Mouse (Mus musculus) ES-Bruce4 (cell line): ENCODE results near the gene 1700015G11Rik.

Source experiments
- CTCF ChIP-seq: IDR thresholded peaks from one replicate; pipeline ENCODE4 v1.8.1; 2011; ENCODE audit warnings: low read depth, low read length
- POLR2A ChIP-seq: IDR thresholded peaks from one replicate; pipeline ENCODE4 v1.8.1; 2011; ENCODE audit warnings: low read length; ENCODE audit not compliant: insufficient read depth

DNA sequence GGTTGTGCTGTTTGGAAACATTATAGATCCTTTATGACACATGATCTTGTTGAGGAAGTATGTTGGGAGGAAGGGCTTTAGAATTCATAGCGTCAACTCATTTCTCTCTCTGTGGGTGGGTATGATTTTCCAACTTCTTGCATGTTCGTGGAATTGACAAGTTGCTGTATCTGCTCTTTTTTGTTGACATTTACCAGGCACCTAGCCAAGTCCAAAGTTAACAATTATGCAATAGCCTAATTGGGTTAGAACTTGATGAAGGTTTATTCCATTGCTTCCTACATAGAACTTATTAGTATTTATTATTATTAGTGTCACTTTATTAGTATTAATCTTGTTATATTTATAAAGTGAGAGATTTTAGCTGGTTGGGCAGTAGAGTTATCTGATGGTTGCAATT is 40.3 kb upstream of the 1700015G11Rik start:
- TF ChIP-seq CTCF = no peak
- no peak for TF ChIP-seq POLR2A
